Mouse (Mus musculus) hindlimb bud, embryonic 11.5 days (tissue): ENCODE measurements around the gene Lrrc46.

ENCODE experiments used
- DNase-seq: peaks from one replicate; pipeline ENCODE4 v3.0.0-alpha.2; 2012; ENCODE audit warnings: low read depth, low spot score; ENCODE audit errors: extremely low spot score

The Lrrc46 gene

GRCm38 (mm10) chr11:97041022-97041899, at the start of gene Lrrc46, which contains the start of gene Mrpl10:
Lrrc46 (minus strand) TSS chr11:97041407.
Mrpl10 (plus strand) TSS chr11:97041560.
- peak; percentile 68 for DNase-seq

GRCm38 (mm10) chr11:97086365-97086764, 45.2 kb upstream of the Lrrc46 start:
- DNase-seq = no peak

GRCm38 (mm10) chr11:97084821-97085505, 43.8 kb upstream of the Lrrc46 start:
- no peak for DNase-seq

GRCm38 (mm10) chr11:97083401-97084140, 42.4 kb upstream of the Lrrc46 start:
- DNase-seq = no peak

GRCm38 (mm10) chr11:97082977-97083376, 41.8 kb upstream of the Lrrc46 start:
- DNase-seq = peak; percentile 37

GRCm38 (mm10) chr11:97080291-97080690, 39.1 kb upstream of the Lrrc46 start:
- DNase-seq = no peak

- DNase-seq = peak; percentile 33
These were observed 37.5 kb upstream of the Lrrc46 start for GRCm38 (mm10) chr11:97078751-97079150.

- no peak for DNase-seq
These were observed 33.0 kb upstream of the Lrrc46 start for GRCm38 (mm10) chr11:97074235-97074634.

GRCm38 (mm10) chr11:97072533-97072932, 31.3 kb upstream of the Lrrc46 start:
- no peak for DNase-seq

- DNase-seq = no peak
These were observed 29.9 kb upstream of the Lrrc46 start for GRCm38 (mm10) chr11:97071129-97071528.

GRCm38 (mm10) chr11:97069770-97070169, 28.6 kb upstream of the Lrrc46 start:
- DNase-seq = no peak

- DNase-seq = no peak
These were observed 28.1 kb upstream of the Lrrc46 start for GRCm38 (mm10) chr11:97069333-97069732.

- no peak for DNase-seq
These were observed 25.6 kb upstream of the Lrrc46 start for GRCm38 (mm10) chr11:97066656-97067360.

GRCm38 (mm10) chr11:97065538-97066295, 24.5 kb upstream of the Lrrc46 start:
- DNase-seq = no peak

- no peak for DNase-seq
These were observed 22.7 kb upstream of the Lrrc46 start for GRCm38 (mm10) chr11:97063921-97064295.

- no peak for DNase-seq
These were observed 22.2 kb upstream of the Lrrc46 start for GRCm38 (mm10) chr11:97063274-97063920.

GRCm38 (mm10) chr11:97052219-97052646, 11.0 kb upstream of the Lrrc46 start:
- no peak for DNase-seq

- no peak for DNase-seq
These were observed 9.9 kb upstream of the Lrrc46 start for GRCm38 (mm10) chr11:97050944-97051586.
